Mouse (Mus musculus): ENCODE data around the gene Atp2c2. TPM values are rescaled to one million over a fixed set of nuclear protein-coding genes. Genes with fewer than 3 reads are reported as not detected.

Atp2c2 gene
- polyA plus RNA-seq, 1 experiment from 2014 or later = 0.64 TPM

Other genes with a start within 250 kb of the Atp2c2 start
- gene Slc38a8, start 198.3 kb upstream of the Atp2c2 start, polyA plus RNA-seq (2016; fragmentation: Nextera tagmentation; extraction: Ambion mirVana) = 0.15 and 0.21 TPM in 2 replicates
- gene Mbtps1, start 141.3 kb upstream of the Atp2c2 start, polyA plus RNA-seq (2016; fragmentation: Nextera tagmentation; extraction: Ambion mirVana) = 96.7 and 110 TPM in 2 replicates
- gene Hsdl1, start 124.8 kb upstream of the Atp2c2 start, polyA plus RNA-seq (2016; fragmentation: Nextera tagmentation; extraction: Ambion mirVana) = 100 and 104 TPM in 2 replicates
- 0.14 and 0.17 TPM in 2 replicates for gene Dnaaf1, start 124.8 kb upstream of the Atp2c2 start, polyA plus RNA-seq (2016; fragmentation: Nextera tagmentation; extraction: Ambion mirVana)
- gene Taf1c, start 94.8 kb upstream of the Atp2c2 start, polyA plus RNA-seq (2016; fragmentation: Nextera tagmentation; extraction: Ambion mirVana) = 15.3 and 16.7 TPM in 2 replicates
- gene Adad2, start 87.3 kb upstream of the Atp2c2 start, polyA plus RNA-seq (2016; fragmentation: Nextera tagmentation; extraction: Ambion mirVana) = 0.15 TPM in 1 of 2 replicates, not detected in the other
- gene Kcng4, start 64.3 kb upstream of the Atp2c2 start, polyA plus RNA-seq (2016; fragmentation: Nextera tagmentation; extraction: Ambion mirVana) = 0.26 TPM in 1 of 2 replicates, not detected in the other
- gene Wfdc1, start 33.6 kb upstream of the Atp2c2 start, polyA plus RNA-seq (2016; fragmentation: Nextera tagmentation; extraction: Ambion mirVana) = 2.4 and 3.1 TPM in 2 replicates
- gene Tldc1, start 78.4 kb downstream of the Atp2c2 start, polyA plus RNA-seq (2016; fragmentation: Nextera tagmentation; extraction: Ambion mirVana) = 10.3 and 13.3 TPM in 2 replicates
- gene Cotl1, start 140.5 kb downstream of the Atp2c2 start, polyA plus RNA-seq (2016; fragmentation: Nextera tagmentation; extraction: Ambion mirVana) = 93.4 and 131 TPM in 2 replicates
- 13.1 and 14.7 TPM in 2 replicates for gene Klhl36, start 162.3 kb downstream of the Atp2c2 start, polyA plus RNA-seq (2016; fragmentation: Nextera tagmentation; extraction: Ambion mirVana)
- gene Usp10, start 210.4 kb downstream of the Atp2c2 start, polyA plus RNA-seq (2016; fragmentation: Nextera tagmentation; extraction: Ambion mirVana) = 147 and 149 TPM in 2 replicates
- gene Gm20388, start 210.8 kb downstream of the Atp2c2 start, polyA plus RNA-seq (2016; fragmentation: Nextera tagmentation; extraction: Ambion mirVana) = 1.2 TPM in 1 of 2 replicates, not detected in the other

All from midbrain, embryonic 12.5 days (tissue).